Mouse (Mus musculus) spleen, postnatal 36 days (tissue): ENCODE results near the gene Fgfbp3.
A peak's percentile ranks its signal among the peaks of the same experiment; 100 is the strongest.
"Not testable (repeated sequence)": the region's sequence is repeated elsewhere in the genome, so short reads cannot be mapped to it uniquely, and the experiment has no call there.

ENCODE experiments used
- DNase-seq, 2 experiments: peaks; one replicate each; pipeline ENCODE4 v3.0.0; 2022; ENCODE audit warnings: low spot score in 2 of 2, mixed read lengths in 1 of 2

The Fgfbp3 gene

DNA sequence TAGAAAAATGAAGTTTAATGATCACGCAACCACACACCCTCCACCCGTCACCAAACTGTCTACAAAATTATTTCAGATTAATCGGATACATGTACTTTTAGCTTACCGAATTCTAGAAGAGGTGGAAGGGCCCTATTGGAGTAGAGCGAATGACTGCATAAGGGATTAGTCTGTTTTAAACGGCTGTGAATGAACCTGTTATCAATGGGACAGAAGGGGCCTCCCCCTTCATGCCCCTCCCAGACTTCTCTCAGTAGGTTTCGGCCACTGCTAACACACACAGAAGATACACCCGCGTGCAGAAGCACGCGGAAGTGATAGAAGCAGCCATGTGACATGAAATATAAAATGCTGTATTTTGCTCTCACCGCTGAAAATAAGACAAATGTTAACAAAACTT is at the start of gene Fgfbp3:
TSS of gene Fgfbp3 (minus strand) at position 150 of the 400 bp plus-strand sequence.
- DNase-seq: peak; percentile 26 to 32

DNA sequence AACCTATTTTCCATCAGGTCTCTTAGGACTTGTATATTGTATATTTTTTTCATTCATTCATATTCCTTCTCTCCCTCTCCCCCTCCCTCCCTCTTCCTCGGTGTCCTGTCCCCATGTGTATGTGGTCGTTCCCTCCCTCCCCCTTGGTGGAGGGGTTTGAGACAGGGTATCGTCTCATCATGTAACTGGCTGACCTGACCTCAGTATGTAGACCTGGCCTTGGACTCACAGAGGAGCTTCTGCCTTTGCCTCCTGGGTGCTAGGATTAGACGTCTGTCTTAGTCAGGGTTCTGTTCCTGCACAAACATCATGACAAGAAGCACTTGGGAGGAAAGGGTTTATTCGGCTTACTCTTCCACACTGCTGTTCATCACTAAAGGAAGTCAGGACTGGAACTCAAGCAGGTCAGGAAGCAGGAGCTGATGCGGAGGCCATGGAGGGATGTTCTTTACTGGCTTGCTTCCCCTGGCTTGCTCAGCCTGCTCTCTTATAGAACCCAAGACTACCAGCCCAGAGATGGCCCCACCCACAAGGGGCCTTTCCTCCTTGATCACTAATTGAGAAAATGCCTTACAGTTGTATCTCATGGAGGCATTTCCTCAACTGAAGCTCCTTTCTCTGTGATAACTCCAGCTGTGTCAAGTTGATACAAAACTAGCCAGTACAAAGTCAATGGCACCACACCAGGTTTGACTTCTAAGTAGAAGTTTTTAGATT is 43.3 kb upstream of the Fgfbp3 start:
- not testable (repeated sequence) for DNase-seq

DNA sequence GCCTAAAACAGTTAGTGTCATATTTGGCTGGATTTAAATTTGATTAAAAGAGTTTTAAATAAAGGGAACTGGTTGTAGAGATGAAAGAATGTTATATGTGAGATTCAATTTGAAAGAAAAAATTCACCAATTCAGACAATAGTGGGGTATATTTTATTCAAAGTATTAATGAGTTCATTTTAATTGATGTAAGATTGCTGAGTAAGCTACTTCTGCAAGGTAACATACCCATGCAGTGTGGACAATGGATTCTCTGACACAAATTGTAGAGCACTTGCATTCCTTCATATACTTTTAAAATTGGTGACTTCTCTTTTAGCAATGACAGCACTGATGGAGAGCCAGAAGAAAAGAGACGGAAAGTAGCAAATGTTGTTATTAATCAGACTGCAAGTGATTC is 41.9 kb upstream of the Fgfbp3 start:
- no peak for DNase-seq

DNA sequence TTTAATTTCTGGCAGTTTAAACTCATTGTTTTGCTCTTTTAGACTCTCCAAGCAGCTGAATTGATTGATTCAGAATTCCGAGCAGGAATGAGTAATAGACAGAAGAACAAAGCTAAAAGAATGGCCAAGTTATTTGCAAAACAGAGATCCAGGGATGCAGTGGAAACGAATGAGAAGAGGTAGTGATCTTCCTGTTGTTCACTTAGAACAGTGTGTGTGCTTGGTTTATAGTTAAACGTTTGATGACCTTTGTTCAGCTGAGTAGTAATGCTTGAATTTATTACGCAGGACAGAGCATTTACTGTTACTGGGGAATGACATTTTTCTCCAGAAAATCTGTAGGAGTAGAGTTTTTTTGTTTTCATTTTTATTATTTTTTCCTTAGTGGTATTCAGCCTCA is 38.9 kb upstream of the Fgfbp3 start:
- DNase-seq: no peak

DNA sequence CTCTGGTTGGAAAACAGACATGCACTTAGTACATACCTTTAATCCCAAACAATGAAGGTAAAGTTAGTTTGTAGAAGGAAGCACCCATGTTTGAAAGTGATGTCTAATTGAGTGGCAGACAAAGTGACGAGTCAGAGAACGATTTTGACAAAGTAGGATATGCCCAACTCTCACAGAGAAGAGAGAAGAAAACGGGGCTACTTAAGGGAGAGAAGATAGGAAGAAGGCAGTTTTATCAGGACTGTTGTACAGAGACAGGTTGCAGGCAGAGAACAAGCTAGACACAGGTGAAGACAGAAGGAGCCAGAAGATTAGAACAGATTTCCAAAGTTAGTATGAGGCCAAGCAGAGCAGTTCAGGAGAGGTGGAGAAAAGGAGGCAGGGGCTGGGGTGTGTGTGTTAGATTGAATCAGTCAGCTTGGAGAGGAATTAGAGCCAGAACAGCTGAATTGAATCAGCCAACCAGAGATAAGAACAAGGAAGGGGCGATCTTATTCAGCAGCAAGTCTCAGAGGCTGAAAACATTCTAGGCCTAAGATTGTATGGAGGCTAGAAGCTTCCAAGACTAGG is 34.3 kb upstream of the Fgfbp3 start:
- no peak for DNase-seq

DNA sequence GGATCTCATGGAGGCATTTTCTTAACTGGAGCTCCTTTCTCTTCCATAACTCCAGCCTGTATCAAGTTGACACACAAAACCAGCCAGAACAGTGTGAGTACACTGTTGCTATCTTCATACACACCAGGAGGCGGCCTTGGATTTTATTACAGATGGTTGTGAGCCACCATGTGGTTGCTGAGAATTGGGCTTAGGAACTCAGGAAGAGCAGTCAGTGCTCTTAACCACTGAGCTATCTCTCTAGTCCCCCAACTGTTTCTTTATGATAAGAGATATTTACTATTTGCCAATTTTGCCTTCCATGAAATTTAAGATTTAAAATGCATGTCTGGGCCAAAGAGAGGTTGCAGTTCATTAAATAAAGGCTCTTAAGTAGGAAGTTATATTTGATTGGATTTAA is 20.6 kb upstream of the Fgfbp3 start:
- DNase-seq: no peak

DNA sequence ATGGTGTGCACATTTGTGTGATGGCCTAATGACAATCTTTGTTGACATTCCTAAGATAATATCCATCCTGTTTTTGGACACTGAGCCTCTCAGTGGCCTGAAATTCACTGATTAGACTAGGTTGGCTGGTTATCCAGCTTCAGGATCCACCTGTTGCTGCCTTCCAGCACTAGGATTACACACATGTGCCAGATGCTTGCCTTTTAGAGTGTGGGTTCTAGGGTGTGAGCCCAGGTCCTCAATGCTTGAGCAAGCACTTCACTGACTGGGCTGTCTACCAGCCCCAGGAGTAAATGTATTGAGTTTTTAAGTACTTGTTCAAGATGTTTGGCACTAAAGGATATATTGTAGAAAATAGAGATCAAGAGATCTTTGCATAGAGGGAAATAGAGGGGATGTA is 18.6 kb upstream of the Fgfbp3 start:
- no peak for DNase-seq

DNA sequence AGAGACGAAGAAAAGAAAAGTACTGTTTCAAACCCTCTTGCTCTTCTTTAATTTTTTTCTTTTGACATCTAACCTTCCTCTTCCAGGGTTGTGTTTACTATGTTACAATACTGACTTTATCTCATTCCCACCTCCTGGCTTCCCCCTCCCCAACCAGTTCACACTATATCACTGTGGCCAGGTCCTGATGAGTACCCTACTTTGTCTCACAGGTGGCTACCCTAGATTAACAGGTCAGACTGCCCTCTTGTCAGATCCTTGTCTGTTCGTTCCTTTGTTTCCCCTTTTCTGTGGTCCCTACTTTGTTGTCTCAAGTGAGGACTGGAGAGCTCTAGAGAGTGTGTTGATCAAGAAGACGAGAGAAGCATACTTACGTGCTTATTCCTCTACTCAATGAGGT is 16.9 kb upstream of the Fgfbp3 start:
- no peak for DNase-seq

DNA sequence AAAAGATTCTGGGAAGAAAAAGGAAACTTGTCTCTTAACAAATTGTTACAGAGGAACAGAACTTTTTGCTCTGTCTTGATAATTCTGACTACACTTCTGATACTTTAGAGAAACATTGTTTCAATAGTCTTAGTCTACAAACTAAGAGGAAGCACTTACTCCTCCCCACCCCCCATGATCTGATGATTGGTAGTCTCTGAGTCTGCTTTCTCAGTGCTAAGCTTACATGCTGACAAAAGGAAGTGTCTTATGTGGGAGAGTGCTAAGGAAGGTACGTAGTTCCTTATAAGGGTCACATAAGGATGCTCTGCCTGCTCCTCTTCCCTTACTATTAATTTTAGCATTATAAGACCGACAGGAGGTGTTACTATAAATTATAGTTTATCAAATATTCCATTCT is 13.2 kb upstream of the Fgfbp3 start:
- DNase-seq: peak; percentile 48 to 60

DNA sequence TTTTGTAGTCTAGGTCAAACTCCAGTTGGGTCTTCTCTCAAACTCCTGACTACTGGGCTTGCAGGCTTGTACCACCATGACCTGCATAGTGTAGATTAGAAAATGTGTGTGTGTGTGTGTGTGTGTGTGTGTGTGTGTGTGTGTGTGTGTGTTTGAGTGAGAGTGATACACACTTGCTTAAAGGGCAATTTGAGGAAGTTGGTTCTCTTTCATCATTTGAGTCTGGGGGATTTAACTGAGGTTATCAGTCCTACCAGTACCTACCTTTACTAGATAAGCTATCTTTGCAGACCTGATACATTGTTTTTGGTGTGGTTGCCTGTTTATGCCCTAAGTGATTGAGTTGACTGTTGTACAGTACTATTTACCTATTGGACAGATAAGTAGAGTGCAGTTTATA is 12.7 kb upstream of the Fgfbp3 start:
- DNase-seq: no peak

DNA sequence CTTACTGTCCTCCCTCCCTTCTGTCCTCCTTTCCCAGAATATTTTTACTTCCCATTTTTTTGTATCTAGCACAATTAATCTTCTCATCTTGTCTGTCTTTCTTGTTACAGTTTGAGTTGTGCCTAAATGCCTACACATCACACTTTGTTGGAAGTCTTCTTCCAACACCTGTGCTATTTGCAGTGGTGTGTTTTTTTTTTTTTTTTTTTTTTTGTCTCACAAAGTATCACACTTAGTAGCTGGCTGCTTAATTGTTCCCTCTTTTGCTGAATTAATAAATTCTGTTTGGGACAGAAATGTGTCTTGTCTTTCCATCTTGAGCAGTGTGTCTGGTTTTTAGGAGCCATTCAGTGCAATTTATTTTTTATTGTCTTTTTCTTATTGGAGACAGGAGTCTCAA is 10.4 kb upstream of the Fgfbp3 start:
- no peak for DNase-seq

DNA sequence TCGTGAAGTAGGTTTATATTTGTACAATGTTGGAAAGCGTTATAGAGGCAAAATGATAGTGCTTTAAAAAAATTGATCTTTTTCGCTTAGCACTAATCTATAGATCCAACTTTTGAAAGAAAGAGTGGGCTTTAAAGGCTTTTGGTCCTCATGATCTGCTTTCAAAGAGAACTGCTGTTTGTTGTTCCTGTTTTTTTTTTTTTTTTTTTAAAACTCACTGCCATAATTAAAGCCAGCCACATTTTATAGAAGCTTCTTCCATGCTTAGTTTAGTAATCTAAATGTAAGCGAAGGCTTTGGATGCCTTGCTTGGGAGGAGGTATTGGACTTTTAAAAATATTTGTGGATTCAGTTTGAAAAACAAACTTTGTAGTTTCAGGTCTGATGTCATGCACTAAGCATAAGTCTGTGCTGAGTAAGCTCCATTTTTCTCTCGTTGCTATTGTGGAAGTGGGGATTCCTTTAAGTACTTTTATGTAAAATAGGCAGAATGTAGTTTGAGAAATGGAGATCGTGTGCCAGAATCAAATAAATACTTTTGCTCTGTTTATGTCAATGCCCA is 8.5 kb upstream of the Fgfbp3 start:
- DNase-seq: no peak

DNA sequence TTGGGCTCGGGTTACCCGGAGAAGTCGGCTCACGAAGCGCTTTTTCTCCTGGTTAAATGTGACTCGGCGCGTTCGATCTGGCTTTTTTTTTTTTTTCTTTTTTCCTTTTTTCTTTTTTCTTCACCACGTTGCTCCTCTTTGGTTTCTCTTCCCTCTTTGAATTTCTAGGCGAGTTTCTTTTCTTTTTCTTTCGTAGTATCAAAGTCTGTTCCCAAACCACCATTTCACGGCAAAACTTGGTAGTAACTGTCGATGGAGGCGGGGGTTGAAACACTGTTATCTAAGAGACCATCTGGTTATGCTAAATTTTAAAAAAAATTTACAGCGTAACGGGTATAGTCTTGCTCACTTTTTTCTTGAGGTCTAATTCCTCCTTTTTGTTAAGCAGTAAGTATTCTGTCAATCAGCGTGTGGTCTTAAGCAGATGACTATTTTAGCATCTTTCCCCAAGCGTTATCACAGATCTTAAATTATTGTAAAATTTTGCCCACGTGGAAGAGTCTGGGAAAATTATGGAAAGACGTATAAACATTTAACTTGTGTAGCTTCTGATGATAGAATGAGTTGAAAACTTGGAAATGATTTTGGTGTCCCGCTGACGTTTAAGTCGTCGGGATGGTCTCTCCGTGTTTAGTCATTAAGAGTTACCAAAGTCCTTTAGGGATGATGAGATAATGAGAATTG is 7.3 kb upstream of the Fgfbp3 start:
- DNase-seq: peak in 1 of 2 experiments; percentile 10

DNA sequence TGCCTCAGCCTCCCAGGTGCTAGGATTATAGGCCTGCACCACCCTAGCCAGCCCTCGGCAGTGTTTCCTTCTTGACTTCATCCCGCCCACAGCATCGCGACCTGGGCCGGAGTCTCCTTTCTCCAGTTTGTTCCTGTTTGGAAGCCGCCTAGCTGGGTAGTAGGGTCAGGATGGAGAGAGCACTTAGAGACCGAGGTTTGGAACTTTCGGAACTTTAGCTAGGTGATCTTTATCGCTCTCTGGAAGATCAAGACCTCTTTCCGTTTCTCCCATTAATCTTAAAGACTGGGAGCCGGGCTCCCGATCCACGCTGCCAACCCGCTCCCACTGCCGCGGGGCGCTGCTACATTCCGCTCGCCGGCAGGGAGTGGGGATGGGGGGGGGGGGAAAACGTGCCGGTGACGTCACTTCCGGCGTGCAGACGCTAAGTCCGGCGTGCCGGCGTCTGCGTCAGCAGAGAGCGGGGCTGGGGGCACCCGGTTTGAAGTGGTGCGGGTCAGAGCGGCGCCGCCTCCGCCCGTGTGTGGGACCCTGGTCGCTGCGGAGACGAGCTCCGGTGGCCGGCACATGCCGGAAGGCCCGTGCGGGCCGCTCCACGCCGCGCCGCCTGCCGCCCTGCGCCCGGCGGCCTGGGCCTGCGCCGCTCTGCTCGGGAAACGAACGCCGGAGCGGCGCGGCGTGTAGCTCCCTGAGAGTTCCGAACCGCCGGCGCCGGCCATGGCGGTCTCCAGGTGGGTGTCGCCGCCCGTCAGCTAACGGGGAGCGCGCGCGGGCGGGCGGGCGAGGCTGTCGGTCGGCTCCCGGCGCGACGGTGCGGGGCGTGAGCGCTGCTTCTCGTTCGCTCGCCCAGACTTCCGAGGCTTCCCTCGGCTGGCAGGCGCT is 6.5 kb upstream of the Fgfbp3 start, which contains the start of gene Btaf1:
TSS of gene Btaf1 (plus strand) at position 409 of the 882 bp plus-strand sequence.
- DNase-seq: peak; percentile 73 to 76

DNA sequence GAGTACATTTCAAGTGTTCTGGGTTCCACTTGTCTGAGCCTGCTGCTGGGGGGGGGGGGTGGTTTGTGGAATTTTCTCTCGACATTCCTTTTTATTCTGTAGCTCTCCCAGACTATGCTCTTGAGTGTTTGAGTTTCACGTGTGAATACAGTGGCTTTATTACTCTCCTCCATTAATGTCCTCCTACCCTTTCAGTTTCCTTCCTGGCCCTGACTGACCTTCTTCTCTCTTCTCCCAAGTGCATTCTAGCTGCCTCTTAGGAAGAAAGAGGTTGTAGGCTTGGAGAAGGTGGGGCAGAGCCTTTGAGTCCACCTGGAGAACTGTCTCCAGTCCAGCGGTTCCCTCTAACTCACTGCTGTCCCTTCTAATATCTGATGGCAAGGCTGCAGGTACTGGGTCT is 3.5 kb upstream of the Fgfbp3 start:
- no peak for DNase-seq

DNA sequence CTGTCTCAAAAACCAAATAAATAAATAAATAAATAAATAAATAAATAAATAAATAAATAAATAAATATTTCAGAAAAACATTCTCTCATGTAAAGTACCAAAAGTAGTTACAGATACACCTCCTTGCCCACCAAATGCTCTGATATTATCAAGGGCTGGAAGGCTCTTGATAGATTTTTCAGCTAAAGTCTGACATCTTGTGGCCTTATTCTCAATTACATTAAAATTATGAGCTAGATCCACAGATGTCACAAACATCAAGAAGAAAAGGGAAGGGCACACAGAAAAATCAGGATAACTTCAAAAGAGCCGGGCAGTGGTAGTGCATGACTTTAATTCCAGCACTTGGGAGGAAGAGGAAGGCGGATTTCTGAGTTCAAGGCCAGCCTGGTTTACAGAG is 2.6 kb upstream of the Fgfbp3 start:
- DNase-seq: no peak

DNA sequence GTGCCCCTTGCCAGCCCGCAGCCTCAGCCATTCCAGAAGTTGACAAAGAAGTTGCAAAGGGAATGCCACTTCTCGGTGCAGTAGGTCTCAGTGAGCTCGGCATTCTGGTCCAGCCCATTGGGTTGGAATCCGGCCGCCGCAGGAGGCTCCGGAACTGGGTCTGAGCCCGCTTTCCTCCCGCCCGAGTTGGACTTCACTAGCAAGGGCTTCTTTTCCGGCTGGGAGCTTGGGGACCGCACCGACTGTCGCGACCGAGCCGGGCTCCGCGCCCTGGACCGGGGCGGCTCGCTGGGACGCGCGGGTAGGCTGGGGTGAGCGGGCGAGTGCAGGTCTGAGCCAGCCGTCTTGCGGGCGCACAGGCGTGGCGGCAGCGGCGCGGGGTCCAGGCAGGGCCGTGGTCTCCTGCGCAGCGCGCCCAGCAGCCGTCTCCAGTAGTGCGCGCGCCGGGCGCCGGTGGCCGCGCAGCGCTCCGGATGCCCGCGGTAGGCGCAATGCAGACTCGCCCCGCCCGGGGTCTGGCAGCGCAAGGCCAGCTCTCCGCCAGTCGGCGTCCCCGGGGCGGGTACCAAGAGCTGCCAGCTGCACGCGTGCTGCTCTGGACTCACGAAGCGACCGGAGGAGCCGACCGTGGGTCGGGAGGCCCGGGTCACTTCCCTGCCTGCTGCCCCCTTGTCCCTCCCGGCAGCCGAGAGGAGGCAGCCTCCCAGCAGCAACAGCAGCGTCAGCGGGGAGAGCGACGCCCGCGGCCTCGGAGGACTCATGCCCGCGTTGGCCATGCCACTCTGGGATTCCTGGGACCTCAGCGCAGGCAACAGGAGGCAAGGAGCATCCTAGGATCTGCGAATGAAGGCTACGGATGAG is 744 bp downstream of the Fgfbp3 start:
- peak; percentile 39 to 51 for DNase-seq

DNA sequence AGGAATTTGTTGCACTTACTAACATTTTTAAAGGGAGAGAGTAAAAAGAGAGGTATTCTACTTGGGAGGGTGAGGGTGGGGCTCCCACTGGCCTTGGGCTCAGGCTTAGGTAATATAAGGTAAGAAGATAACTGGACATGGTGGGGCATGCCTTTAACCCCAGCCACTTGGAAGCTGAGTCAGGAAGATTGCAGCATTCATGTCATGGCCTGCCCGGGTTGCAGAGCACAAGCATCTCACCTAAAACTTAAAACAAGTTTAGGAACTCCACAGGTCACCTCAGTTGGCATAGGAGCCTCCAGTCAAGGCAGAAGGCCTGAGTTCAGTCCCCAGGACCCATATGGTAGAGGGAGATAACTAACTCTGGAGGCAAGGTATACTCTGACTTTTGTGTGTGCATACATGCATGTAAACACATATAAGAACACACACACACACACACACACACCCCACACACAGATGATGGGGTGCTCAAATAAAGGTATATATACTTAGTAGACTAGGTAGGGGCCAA is 2.5 kb downstream of the Fgfbp3 start:
- DNase-seq: no peak

DNA sequence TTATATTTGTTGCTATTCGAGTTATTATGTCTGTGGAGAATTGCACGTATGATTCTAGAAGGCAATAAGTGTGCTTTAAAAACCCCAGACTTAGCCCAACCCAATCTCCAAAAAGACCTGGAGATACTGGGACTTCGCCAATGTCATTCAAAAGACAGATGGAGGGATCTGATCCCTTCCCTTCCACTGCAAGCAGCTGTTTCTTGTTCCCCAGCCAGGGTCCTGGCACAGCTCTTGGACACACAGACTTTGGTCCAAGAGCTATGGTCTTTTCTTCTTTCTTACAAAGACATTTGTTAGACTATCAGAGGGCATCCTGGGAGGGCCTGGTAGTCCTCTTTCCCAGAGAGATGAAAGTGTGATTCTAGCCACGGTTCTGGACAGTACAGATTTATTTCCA is 3.2 kb downstream of the Fgfbp3 start:
- DNase-seq: no peak

DNA sequence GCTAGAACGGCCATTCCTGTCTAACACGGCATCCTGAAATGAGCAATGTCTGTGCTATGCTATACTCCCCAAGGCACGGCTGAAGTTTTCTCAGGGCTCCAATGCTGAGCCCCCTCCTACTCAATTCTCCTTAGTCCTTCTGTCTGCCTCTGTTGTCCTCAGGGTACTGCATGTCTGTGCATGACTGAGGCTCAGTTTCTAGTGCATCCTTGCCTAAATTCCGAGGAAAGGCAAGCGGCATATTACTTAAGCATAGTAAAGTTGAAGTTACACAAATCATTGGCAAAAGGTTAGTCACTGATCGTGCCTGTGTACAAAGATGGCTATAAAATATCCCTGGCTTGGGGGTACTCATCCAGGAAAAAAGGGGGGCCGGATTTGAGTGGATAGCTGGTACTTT is 6.4 kb downstream of the Fgfbp3 start:
- no peak for DNase-seq
